Mouse (Mus musculus) olfactory bulb, adult 2 months (tissue): Measurements from ENCODE around the gene Ano5. TPM values are rescaled to one million over a fixed set of nuclear protein-coding genes. Genes with fewer than 3 reads are reported as not detected.

Experiments
- H3K27ac ChIP-seq: fragments of 200-500 bp; 2 replicates; pipeline ENCODE4 v1.5.1; 2012; ENCODE audit warnings: low read depth, low read length; ENCODE audit not compliant: insufficient read depth
- H3K4me1 ChIP-seq: fragments of 200-500 bp; 2 replicates; pipeline ENCODE4 v1.6.1; 2012; ENCODE audit warnings: low read length; ENCODE audit not compliant: control insufficient read depth, insufficient read depth
- H3K4me3 ChIP-seq: fragments of 200-500 bp; 2 replicates; pipeline ENCODE4 v1.5.1; 2012; ENCODE audit warnings: mild to moderate bottlenecking, low read depth, low read length, moderate library complexity; ENCODE audit not compliant: insufficient read depth
- CTCF ChIP-seq: fragments of 200-500 bp; IDR thresholded peaks from 2 replicates; pipeline ENCODE4 v1.5.1; 2012; ENCODE audit warnings: low read depth, mild to moderate bottlenecking, low read length, moderate library complexity; ENCODE audit not compliant: insufficient read depth
- POLR2A ChIP-seq: fragments of 200-500 bp; IDR thresholded peaks from 2 replicates; pipeline ENCODE4 v1.6.1; 2012; ENCODE audit warnings: mild to moderate bottlenecking, low read depth, low read length, moderate library complexity; ENCODE audit not compliant: insufficient read depth
- WGBS: fragments of 180-500 bp; shearing (Covaris S2); methylation state at CpG from one replicate; pipeline ENCODE4 v1.1.7; 2018; 5-methylcytosine and 5-hydroxymethylcytosine counted together
- polyA plus RNA-seq: library from polyadenylated mRNA; stranded (reverse); fragments of >200 nt; gene quantifications from 2 replicates; pipeline ENCODE4 v1.2.4, GENCODE M21; 2012; ENCODE audit warnings: low replicate concordance; ENCODE audit not compliant: missing spikeins, insufficient read depth, insufficient read length

The Ano5 gene
- polyA plus RNA-seq, result not detected in 2 replicates

DNA sequence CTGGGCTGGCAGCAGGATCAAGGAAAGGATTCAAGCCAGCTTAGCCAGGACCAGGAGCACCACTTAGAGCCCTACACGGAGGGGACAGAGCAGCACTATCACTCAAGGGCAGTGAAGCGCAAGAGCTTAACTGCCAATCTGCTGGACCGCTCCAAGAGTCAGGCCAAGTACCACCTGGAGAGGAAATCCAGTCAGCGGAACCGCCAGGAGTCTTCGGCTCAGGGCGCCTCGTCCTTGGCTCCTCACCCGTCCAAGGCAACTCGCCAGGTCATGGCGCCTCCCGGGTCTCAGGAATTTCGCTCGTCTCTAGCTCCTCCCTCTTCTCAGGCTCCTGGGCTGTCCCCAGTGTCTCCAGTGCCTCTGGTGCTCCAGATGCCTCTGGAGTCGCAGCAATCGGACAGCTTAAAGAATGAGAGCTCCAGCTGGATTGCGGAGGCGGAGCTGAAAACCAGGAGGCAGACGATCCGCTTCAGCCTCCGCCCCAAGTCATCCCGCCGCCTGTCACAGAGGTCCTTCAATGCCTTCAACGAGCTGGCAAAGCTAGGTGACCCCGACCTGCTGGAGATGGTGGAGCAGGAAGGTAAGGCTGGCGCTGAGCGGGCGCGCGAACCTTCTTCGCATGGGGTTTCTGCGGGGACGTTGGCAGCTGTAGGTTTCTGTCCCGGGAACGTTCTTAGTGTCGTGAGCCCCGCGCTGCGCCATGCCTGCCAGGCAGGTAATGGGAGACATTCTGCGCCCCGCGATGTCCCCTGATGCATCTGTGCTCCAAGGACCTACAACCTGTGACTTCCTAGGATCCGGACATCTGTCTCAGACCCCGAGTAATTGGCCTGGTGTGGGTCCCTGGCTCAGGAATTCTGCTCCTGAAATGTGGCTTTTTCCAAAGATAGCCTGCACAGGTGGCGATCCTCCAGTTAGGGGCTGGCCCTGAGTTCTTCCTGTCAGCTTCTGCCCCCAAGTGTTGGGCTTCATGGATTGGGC, at the start of gene Ano5:
TSS of gene Ano5 (plus strand) at position 359 of the 981 bp plus-strand sequence.
- 3% methylated on average over 45 of the region's 45 CpGs for WGBS
- Histone ChIP-seq H3K27ac (no peak within 1 kb of the TSS), H3K4me1 (peaks cover 10% of the 10 kb centered on the region), H3K4me3 (peak within 1 kb of the TSS; percentile 49)
- no peak for TF ChIP-seq CTCF
- TF ChIP-seq POLR2A, result no peak

DNA sequence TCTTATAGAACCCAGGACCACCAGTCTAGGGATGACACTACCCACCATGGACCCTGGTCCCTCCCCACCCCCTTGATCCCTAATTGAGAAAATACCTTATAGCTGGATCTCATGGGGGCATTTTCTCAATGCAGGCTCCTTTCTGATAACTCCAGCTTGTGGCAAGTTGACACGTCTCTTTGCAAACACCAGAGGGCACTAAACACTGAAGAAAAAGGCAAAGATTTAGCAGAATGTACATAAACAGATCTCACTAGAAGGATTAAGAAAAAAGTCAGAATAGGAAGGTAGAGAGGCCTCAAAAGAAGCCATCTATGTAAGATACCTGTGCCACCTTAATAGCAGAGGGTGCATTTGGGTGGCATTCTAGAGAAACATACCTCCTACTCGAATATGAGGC, 11.4 kb upstream of the Ano5 start:
- 47% methylated on average over 2 of the region's 2 CpGs for WGBS
- Histone ChIP-seq H3K4me1 (no peaks in the 10 kb centered on the region), H3K4me3 (no peak overlapping the region), H3K27ac (no peak overlapping the region)
- no peak for TF ChIP-seq CTCF
- no peak for TF ChIP-seq POLR2A

DNA sequence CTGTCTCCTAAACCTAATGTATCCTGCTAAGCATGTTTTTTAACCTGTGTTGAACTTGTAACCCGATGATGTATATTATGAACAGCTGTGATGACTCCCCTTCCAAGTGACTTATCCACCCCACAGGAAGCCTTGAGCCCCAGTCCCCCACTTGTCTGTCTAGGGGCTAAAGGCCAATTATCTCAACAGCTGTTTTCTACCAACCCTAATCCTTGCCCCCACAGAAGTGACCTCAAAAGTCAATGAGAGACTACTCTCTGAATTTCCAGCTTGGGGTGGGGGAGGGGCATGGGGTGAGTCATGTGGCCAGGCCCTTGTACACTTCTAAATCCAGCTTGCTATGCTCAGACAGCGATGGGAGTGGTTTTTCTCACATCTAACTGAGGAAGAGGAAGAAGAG, 6.9 kb upstream of the Ano5 start:
- TF ChIP-seq POLR2A (no peak), CTCF (no peak)
- 67% methylated on average over 2 of the region's 2 CpGs for WGBS
- Histone ChIP-seq H3K4me3 (no peak overlapping the region), H3K27ac (no peak overlapping the region), H3K4me1 (no peaks in the 10 kb centered on the region)

DNA sequence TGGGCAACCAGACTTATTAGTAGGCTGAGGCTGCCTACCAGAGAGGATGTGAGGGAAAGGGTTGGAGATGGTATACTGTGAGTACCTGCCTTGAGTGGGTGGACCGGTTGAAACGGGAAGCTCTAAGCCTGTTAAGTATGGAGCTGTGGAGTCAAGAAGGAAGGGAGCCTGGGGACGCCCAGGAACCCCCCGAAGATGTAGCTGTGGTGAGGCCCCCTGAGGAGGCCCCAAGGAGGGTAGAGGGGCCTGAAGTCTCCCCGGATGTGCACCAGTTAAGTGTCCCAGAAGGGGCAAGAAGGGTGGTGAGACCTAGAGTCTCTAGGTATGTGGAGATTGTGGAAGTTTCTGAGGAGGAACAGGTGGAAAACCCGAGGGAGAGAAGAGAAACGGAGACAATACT, 682 bp upstream of the Ano5 start:
- TF ChIP-seq POLR2A, result no peak
- TF ChIP-seq CTCF, result no peak
- Histone ChIP-seq H3K27ac (no peak overlapping the region), H3K4me3 (no peak overlapping the region), H3K4me1 (peaks cover 10% of the 10 kb centered on the region)
- WGBS, result 83% methylated on average over 7 of the region's 7 CpGs

- H3K4me3 ChIP-seq, result no peak overlapping the region
- no peak for TF ChIP-seq CTCF
- no peak for TF ChIP-seq POLR2A
- no peaks in the 10 kb centered on the region for H3K4me1 ChIP-seq
- no peak overlapping the region for H3K27ac ChIP-seq
These were observed 28.5 kb downstream of the Ano5 start for GRCm38 (mm10) chr7:51539344-51539743.

DNA sequence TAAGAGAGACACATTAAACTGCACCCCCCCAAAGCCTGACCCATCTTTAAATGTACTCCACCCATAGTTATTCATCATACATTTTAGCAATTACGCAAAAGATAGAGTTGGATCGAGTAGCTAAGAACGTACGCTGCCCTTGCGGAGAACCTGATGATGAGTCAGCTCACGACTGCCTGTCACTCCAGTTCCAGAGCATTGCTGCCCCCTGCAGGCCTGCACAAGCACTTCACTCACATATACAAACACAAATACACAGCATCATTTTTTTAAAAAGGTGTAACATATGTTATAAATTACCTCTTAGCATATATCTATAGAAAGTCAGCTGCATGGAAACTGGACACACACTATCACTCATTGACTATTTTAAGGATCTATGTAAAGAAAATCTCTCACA, 29.9 kb downstream of the Ano5 start:
- Histone ChIP-seq H3K4me1 (no peaks in the 10 kb centered on the region), H3K27ac (no peak overlapping the region), H3K4me3 (no peak overlapping the region)
- TF ChIP-seq POLR2A (no peak), CTCF (no peak)
- 58% methylated on average over 6 of the region's 6 CpGs for WGBS

DNA sequence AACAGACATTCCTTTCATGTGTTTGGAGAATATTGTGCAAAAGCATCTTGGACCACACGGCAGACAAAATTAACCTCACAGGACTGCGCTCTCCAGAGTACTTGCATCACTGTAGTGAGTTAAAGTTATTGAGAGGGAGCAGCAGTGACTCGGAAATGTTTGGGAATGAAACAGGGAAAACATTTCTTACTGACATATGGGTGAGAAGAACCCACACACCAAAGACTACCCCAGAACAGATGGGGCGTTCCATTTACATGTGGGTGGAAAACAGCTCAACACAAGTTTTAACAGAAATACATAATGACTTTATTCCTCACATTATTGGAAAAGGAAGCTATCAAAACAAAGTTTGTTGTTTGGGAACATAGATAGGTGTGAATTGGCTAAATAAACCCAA, 89.2 kb downstream of the Ano5 start:
- TF ChIP-seq POLR2A, result no peak
- TF ChIP-seq CTCF, result no peak
- no peaks in the 10 kb centered on the region for H3K4me1 ChIP-seq
- no peak overlapping the region for H3K4me3 ChIP-seq
- no peak overlapping the region for H3K27ac ChIP-seq
- WGBS, result 78% methylated on average over 4 of the region's 4 CpGs

- WGBS, result 77% methylated on average over 12 of the region's 12 CpGs
- H3K4me1 ChIP-seq, result no peaks in the 10 kb centered on the region
- H3K4me3 ChIP-seq, result no peak overlapping the region
- no peak for TF ChIP-seq CTCF
- TF ChIP-seq POLR2A, result no peak
- no peak overlapping the region for H3K27ac ChIP-seq
These were observed 92.9 kb downstream of the Ano5 start for GRCm38 (mm10) chr7:51603741-51604140.

- TF ChIP-seq POLR2A (no peak), CTCF (no peak)
- 35% methylated on average over 5 of the region's 5 CpGs for WGBS
- no peak overlapping the region for H3K27ac ChIP-seq
These were observed 103.6 kb downstream of the Ano5 start for GRCm38 (mm10) chr7:51614404-51614803.

More at GRCm38 (mm10) chr7:51614404-51614803, 103.6 kb downstream of the Ano5 start:
- Histone ChIP-seq H3K4me3 (no peak overlapping the region), H3K4me1 (no peaks in the 10 kb centered on the region)
